Mouse (Mus musculus) hematopoietic stem cell, adult 5-6 weeks (primary cell): ENCODE measurements at regions not wholly inside any gene's neighbourhood (a gene's known extent, or its start where the extent isn't known, plus 50 kb on each side); places are given as distances from the start of the nearest gene placed in this dataset.

Source experiments
- ATAC-seq, 2 experiments: fragments of 125-278 bp in 1 of 2; replicated peaks in 1 of 2; 2 replicates each; pipeline ENCODE4 v1.8.0; 2016 to 2017; ENCODE audit warnings: inconsistent platforms in 2 of 2, mild to moderate bottlenecking in 2 of 2, moderate number of reproducible peaks in 2 of 2, low read depth in 1 of 2, moderate TSS enrichment in 1 of 2; ENCODE audit not compliant: low FRiP score in 2 of 2, poor library complexity in 2 of 2, severe bottlenecking in 2 of 2, insufficient read depth in 1 of 2, low TSS enrichment in 1 of 2

DNA sequence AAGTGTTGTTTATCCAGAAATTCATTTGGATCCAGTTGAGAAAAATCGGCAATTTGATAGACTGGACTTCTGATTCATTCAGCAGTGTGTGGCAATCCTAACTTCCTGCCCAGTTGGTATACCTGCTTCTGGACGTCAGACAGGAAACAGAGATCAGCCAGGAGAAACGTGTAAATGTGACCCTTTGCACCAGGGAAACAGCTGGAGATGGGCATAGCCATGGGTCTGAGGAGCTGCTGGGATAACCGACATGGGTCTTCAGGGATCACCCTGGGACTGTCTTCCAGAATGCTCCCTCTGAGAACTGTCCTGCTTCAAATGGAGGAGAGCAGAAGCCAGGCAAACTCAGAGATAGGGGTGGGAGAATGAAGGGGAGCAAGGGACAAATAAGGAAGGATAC, 516.1 kb upstream of the Mgmt start:
- ATAC-seq, result no peak

DNA sequence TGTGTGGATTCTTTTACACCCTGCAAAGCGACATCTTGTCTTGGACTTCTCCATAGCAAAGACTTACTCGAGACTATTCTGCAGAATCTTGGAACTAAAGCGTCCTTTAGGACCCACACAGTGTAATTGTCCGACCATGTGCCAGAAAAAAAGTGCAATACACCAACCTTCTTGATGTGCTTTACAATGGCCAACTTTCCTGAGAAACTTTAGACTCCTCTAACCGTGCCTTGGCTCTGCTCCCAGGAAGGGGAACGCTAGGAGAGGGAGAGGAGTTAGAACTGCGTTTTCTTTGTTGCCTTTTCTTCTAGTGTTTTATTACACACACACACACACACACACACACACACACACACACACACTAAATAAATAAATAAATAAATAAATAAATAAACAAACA, 515.1 kb upstream of the Mgmt start:
- ATAC-seq, result no peak

DNA sequence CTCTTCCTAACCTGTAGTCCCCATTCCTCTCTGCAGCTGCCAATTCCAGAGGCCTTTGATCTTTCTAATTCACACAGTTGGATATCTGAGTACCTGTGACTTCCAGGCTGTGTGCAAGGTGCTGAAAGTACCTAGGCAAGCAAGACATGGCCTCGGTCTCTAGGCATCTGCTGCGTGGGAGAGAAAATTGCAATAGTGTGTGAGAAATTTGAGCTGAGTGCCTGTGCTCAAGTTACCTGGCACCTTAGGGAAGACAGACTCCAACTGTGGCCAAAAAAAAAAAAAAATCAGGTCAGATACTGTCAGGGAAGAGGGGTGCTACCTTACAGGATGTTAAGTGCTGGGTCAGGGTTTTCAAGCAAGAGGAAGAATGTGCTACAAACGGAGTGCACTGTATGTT, 514.7 kb upstream of the Mgmt start:
- no peak for ATAC-seq

DNA sequence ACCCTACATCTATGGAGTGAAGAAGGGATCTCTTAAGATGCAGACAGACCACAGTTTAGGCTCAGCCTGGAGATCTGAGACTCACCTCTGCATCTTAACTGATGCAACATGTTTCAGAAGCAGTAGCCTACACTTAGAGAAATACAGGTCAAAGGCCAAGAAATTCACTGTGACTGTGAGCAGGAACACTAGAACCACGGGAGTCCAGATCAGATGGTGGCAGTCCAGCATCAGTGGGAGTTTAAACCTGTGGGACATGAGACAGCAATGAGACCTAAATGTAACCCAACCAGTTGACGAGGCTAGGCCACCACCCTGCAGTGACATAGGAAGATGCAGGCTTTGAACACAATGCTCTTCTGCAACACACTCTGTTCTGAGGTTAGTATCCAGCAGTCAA, 511.1 kb upstream of the Mgmt start:
- no peak for ATAC-seq

DNA sequence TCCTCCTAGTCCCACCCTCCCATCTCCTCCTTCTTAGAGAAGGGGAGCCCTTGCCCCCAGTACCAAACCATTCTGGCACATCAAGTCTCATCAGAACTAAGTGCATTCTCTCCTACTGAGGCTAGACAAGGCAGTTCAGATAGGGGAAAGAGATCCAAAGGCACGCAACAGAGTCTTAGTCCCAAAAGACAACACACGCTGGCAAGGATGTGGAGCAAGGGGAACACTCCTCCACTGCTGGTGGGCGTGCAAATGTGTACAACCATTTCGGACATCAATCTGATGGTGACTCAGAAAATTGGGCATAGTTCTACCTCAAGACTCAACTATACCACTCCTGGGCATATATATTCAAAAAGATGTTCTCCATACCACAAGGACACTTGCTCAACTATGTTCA, 506.7 kb upstream of the Mgmt start:
- no peak for ATAC-seq

DNA sequence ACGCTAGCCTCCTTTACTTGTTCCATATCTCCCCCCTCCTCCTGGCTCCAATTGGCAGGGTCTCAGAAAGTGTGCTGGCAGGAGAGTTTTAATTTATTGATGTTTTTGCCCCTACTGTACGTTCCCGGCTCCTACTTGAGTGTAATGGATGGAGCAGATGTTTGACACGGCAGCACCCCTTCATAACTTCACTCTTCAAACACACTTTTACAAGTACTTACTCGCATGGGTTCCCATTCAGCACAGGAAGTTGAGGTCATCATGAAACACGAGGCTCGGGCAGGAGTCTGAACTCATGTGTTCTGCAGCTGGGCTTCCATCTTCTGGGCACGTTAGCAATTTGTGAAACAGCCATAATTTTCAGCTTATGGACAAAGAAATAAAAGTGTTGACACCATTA, 504.3 kb upstream of the Mgmt start:
- ATAC-seq, result no peak

DNA sequence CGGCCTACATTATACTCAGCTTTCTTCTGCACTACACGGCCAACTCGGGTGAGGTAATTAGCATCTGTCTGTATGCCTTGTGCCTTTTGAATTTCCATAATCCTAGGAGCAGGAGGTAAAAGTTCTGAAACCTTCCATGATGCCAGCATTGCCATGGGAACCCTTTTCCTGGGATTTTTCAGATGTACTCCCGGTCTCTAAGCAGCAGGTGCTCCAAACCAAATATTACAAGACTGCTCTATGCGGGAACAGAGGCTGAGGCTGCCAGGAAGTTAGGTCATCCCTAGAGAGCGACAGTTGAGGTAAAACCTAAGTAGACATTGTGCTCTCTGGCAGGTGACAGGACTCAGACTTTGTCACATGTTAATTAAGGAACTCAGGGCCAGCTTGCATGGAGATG, 501.0 kb upstream of the Mgmt start:
- no peak; a peak in 1 of 4 replicates for ATAC-seq

DNA sequence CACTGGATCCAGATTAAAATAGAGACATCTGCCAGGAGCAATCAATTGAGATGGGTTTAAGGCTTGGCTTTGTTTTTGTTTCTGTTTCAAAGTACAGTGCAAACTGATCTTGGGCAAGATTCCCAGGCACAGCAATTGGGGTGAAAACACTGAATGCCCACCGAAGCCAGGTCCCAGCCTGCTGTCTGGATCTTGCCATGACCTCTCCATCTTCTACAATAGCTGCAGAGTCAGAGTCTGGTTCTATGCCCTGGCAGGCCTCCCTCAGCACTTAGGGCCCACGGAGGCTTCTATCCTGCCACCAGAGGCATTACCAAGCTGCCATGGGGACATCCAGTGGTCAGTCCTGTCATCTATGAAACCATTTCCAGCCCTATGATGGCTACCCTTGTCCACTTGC, 498.6 kb upstream of the Mgmt start:
- ATAC-seq, result no peak

DNA sequence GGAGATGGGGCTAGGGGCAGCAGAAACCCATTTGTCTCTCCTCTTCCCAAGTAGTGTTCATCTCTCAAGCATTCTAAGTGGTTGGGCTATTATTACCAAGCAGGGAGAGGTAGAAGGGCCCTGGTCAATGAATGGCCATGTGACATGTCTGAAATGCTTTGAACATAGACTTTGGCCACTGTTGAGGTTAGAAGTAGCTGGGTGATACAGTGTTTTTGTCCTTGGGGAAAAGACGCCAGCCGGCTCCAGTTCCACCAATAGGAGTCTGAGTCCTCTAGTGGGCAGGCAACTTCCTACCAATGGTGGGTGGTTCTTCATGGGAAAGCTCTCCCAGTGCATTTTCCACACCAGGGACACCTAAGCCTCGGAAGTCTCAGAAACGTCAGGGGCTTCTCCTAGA, 497.3 kb upstream of the Mgmt start:
- ATAC-seq, result no peak

DNA sequence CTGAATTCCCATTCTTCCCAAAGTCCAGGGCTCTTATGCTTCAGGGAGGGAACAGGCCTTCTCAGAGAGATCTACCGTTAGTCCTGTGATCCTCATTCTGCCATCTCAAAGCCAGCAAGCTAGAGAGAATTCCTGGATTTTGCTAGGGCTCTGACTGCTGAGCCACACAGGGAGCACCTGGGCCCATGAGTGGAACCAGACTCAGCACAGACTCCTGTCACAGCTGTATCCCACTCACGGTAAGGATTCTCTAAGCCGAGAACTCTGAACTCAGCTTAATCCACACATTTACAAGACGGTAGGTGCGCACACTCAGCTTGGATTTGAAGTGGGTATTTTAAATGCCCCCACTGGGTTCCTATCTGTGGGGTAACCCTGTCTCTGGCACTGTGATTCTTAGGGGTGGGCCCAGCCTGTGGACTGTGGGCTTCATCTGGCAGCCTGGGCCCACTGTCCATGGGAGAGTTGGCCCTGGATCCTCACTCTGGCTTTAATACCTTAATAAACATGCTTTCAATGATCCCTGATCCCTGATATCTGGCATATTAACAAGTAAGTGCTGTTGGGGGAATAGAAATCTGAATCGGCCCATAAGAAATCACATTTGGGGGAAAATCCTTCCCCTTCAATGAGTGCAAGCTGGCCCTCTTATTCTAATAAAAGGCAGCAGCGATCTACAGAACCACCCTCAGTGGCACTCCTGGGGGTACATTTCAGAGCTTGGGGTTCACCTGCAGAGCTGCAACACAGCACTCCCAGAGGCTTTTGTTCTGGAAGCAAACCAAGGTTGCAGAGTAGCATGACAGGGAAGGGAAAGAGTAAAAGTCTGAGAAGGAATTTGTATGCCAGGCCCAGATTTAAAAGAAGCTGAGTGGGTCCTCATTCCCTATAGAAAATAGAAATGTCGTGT, 491.5 kb upstream of the Mgmt start:
- no peak for ATAC-seq

DNA sequence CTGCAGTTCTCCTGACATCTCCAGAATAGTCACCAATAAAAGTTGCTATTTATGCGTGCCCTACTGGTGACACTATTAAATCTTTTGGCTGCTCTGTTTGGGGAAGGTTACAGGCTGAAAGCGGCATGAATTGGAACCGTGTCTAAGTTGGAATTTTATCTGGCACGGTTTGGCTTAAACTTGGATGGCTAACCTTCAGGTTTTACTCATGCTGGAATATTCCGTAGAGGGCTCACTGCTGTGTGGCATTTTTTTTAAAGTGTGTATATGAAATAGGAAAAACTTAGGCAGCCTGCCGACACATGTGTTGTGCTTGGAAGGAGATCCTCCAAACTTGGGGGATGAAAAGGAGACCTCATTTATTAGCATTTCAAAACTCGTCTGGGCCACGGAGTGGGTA, 489.0 kb upstream of the Mgmt start:
- ATAC-seq, result no peak

DNA sequence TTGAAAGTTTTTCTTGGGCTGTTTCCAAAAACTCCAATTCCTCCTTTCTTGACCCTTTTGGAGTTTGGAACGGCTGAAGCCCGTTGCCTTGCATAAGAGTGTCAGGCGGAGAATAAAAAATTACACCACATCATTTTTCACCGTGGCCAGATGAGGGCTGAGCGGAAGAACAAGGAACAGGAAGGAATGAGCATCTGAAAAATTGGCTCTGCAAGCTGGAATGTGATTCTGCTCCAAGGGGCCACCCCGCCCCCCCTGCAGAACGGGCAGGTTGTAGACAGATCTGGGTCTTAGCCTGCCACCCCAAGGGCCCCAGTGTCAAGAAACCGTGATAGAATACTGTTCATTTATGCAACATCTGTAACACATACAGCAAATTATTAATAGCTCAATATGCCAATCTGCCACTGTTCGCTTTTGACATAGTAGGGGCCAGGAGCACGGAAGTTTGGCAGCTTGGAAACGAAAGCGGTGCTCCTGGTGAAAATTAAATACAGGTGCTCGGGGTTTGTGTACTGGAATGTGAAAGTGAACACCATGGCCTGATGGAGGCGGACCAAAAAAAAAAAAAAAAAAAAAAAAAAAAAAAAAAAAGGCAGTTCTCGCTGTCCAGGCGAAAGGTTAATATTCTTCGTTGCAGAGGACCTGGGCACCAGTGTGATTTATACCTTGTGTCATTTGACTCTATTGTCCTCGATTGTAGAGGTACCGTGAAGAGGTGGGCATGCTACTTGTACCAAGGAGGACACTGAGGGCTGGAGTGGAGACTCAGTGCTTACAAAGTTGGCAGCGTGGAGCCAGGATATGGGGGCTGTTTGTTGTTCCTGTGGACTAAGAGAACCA, 487.9 kb upstream of the Mgmt start:
- no peak for ATAC-seq

DNA sequence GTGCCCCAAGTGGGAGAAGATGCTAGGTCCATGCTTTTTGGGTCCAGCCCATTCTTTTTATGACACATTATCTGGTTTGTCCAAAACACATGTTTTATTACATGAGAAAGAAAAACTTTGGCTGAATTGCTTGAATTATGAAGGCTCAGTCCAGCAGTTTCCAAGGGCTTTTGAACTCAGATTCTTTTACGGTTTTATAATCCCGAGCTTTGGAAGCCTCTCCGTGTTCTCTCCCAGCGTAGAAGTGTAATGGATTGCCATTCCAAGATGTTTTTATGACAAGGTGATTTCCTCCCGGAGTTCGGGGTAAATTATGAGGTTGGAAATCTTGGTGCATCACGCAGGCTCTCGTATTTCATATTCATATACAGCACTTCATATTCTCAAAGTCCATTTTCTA, 479.6 kb upstream of the Mgmt start:
- no peak for ATAC-seq

DNA sequence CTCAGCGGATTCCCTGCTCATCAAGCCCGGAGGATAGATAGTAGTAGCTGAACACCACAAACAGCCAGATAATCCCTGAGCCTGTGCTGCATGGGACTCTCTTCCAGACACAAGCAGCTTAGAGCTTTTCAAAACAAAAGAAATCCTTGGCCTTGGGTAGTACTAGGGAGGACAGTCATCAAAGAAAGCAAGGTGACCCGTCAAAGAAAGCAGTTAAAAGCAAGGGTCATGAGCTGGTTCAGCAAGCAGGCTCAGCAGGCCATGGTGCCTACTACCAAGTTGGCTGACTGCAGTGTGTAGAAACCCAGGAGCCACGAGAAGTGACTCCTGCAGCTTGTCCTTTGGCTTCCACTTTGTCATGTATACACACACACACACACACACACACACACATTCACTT, 477.1 kb upstream of the Mgmt start:
- no peak for ATAC-seq

DNA sequence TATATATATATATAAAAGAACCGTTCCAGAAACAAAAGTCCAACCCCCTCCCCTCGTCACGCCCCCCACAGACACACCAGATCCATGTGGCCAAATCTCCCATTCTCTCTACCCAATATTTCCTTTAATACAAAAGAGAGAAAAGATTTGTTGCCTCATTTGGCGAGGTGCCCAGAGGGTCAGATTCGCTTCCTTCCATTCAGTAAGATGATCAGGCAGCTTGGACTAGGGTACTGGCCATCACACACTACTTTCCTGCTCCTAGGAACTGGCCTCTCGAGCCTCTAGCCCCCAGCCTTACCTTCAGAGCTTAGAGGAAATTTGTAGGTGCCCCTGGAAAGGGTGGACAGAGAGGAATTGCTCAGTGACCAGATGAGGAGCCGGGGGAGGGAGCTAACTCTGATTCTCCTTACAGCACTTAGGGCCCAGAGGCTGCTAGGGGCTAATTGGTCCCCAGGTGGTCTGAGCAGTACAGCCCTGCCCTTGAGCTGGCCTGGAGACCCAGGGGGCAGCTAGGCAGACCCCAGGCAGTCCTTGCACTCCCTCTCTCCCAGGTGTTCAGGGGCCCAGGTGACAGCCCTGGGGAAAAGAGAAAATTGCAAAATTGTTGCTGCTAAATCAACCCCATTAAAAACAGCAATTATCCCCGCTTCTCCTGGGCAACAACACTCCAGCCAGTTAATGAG, 470.4 kb upstream of the Mgmt start:
- no peak for ATAC-seq

DNA sequence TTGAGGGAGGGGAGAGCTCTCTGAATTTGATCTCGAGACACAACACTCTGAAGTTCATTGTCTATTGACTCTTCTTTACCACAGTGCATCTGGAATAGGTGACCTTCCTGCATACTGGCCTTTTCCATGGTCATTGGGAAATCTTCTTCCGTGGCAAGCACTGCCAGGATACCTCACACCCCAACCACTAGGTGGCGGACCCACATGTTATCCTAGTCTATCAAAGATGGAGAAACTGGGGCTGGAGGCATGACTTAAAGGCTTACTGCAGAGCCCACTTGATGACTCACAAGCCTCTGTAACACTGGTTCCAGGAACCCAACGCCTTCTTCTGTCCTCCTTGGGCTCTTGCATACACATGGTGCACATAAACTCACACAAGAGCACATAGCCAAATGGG, 467.2 kb upstream of the Mgmt start:
- ATAC-seq, result 0 out of 4 replicates have a peak, but pooled peaks of 1 of the 2 experiments have one; percentile 37

DNA sequence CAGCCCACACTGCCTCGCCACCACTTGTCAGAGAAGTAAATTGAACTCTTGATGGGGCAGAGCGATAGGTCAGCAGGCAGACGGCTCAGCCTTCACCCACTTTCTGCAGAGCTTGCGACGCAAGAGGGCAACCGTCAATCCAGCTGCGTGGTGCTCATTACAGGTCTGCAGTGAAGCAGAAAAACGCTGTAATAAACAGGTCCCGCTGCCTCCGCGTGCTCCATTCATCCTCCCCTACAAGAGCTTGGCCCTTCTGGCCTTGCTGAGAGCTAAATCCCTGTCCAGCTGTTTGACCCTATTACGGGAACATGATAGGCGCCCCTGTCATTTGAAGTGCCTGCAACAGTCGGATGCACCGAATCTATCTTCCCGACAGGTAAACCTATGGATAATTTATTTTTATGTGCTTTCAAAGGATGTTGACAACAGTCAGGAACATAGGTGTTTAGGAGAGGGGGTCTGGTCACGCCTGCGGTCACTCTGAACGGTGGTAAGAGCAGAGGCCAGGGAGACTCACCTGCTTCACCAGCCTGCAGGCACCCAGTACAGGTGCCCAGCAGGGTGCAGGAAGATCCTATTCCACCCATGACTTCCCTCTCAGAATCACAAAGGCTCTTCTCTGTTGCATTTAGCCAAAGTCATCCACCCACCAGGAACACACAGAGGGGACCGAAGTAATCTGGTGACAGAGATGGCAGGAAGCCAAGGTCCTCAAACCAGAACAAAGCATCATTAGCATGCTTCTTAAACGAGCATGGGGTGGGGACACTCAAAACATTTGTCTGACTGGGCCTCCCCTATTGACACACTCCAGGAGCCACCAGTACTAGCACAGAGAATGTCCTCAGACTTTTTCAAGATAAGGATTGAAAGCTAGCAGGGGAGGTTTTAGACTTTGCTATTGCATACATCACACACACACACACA, 464.1 kb upstream of the Mgmt start:
- ATAC-seq, result no peak
